Mouse (Mus musculus) forebrain, embryonic 14.5 days (tissue): ENCODE measurements around the gene Reg3g. TPM values are rescaled to one million over a fixed set of nuclear protein-coding genes. Genes with fewer than 3 reads are reported as not detected.
A peak's percentile ranks its signal among the peaks of the same experiment; 100 is the strongest.
"Not testable (repeated sequence)": the region's sequence is repeated elsewhere in the genome, so short reads cannot be mapped to it uniquely, and the experiment has no call there.

Source experiments
- ATAC-seq: fragments of 200-750 bp; cut with Nextera tagmentation; 2 replicates; pipeline ENCODE4 v1.8.0; 2017; ENCODE audit warnings: mild to moderate bottlenecking, moderate library complexity
- DNase-seq: peaks from one replicate; pipeline ENCODE4 v3.0.0-alpha.2; 2015; ENCODE audit warnings: low spot score
- H3K27ac ChIP-seq: fragments of 300-500 bp; sonication (generic); 2 replicates; pipeline ENCODE4 v1.5.1; 2014; ENCODE audit warnings: low read depth, mild to moderate bottlenecking, control low read depth, low read length, moderate library complexity
- H3K27me3 ChIP-seq: fragments of 300-500 bp; sonication (generic); replicated peaks from 2 replicates; pipeline ENCODE4 v1.6.1; 2014; ENCODE audit warnings: low read length, control low read depth, mixed read lengths; ENCODE audit not compliant: control insufficient read depth, insufficient read depth
- H3K36me3 ChIP-seq: fragments of 300-500 bp; sonication (generic); 2 replicates; pipeline ENCODE4 v1.6.1; 2014; ENCODE audit warnings: low read length, control low read depth; ENCODE audit not compliant: control insufficient read depth, insufficient read depth
- H3K4me1 ChIP-seq: fragments of 300-500 bp; sonication (generic); 2 replicates; pipeline ENCODE4 v1.6.1; 2014; ENCODE audit warnings: antibody characterized with exemption, low read length, control low read depth; ENCODE audit not compliant: control insufficient read depth, insufficient read depth
- H3K4me2 ChIP-seq: fragments of 300-500 bp; sonication (generic); 2 replicates; pipeline ENCODE4 v1.6.1; 2014; ENCODE audit warnings: mild to moderate bottlenecking, control low read depth, low read length
- H3K4me3 ChIP-seq: fragments of 300-500 bp; sonication (generic); 2 replicates; pipeline ENCODE4 v1.5.1; 2014; ENCODE audit warnings: low read depth, low read length, control low read depth
- H3K9ac ChIP-seq: fragments of 300-500 bp; sonication (generic); 2 replicates; pipeline ENCODE4 v1.6.1; 2014; ENCODE audit warnings: mild to moderate bottlenecking, low read length, control low read depth, moderate library complexity
- H3K9me3 ChIP-seq: fragments of 300-500 bp; sonication (generic); replicated peaks from 2 replicates; pipeline ENCODE4 v1.6.1; 2016; ENCODE audit warnings: low read length, control low read depth, mixed read lengths; ENCODE audit not compliant: control insufficient read depth
- WGBS: fragments of 180-500 bp; shearing (Covaris S2); extraction: QIAGEN DNeasy Blood & Tissue Kit; methylation state at CpG from one replicate; pipeline ENCODE4 v1.1.7; 2014; 5-methylcytosine and 5-hydroxymethylcytosine counted together
- polyA plus RNA-seq: library from polyadenylated mRNA; unstranded; fragments of >200 nt; fragmentation: Nextera tagmentation; extraction: Ambion mirVana; gene quantifications from 2 replicates; pipeline ENCODE4 v1.2.1, GENCODE M21; 2014

The Reg3g gene
- polyA plus RNA-seq, 1 experiment from 2014 or later: not detected

- Histone ChIP-seq H3K9ac (no peak overlapping the region), H3K36me3 (no peaks in the 10 kb centered on the region), H3K4me2 (no peak overlapping the region), H3K9me3 (no peaks in the 10 kb centered on the region), H3K27ac (peak overlapping the region; percentile 29; the same call in 1 of the 2 replicates), H3K27me3 (no peaks in the 10 kb centered on the region), H3K4me1 (no peaks in the 10 kb centered on the region), H3K4me3 (no peak overlapping the region)
- 21% methylated on average over 3 of the region's 3 CpGs for WGBS
- peak; percentile 72 for DNase-seq
- ATAC-seq: peak; percentile 98
Measured at GRCm38 (mm10) chr6:78460191-78460825, 8.4 kb downstream of the Reg3g start.

GRCm38 (mm10) chr6:78452804-78453203 is 15.9 kb downstream of the Reg3g start:
- ATAC-seq: no peak
- Histone ChIP-seq H3K9me3 (no peaks in the 10 kb centered on the region), H3K4me1 (no peaks in the 10 kb centered on the region), H3K9ac (no peak overlapping the region), H3K27ac (no peak overlapping the region), H3K4me3 (no peak overlapping the region), H3K36me3 (no peaks in the 10 kb centered on the region), H3K4me2 (no peak overlapping the region), H3K27me3 (no peaks in the 10 kb centered on the region)
- 91% methylated on average over 2 of the region's 2 CpGs for WGBS
- DNase-seq: no peak

- DNase-seq (no peak), ATAC-seq (no peak)
- Histone ChIP-seq H3K36me3 (no peaks in the 10 kb centered on the region), H3K27me3 (no peaks in the 10 kb centered on the region), H3K4me3 (no peak overlapping the region), H3K27ac (no peak overlapping the region), H3K4me2 (no peak overlapping the region), H3K9me3 (no peaks in the 10 kb centered on the region), H3K9ac (no peak overlapping the region), H3K4me1 (no peaks in the 10 kb centered on the region)
Measured at GRCm38 (mm10) chr6:78448409-78448808, 20.3 kb downstream of the Reg3g start.

DNA sequence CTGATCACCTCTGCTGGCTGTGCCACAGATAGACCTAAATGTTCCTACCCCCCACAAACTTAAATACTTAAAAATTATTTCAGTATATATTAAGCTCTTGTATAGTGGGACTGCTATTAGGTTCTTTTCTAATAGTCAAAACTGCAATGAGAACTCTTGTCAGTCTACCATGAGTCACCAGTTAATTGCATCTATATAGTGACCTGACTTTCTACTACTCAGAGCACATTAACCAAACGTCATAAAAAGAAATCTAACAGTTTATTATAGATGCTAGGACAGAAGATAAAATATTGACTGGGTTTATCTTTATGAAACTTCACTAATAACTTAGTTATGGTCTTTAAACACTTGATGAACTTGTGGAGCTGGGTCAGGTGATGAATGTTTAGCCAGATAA is 21.5 kb downstream of the Reg3g start:
- H3K4me1 ChIP-seq: no peaks in the 10 kb centered on the region
- no peak overlapping the region for H3K27ac ChIP-seq
- no peak overlapping the region for H3K9ac ChIP-seq
- DNase-seq (no peak), ATAC-seq (no peak)
- H3K36me3 ChIP-seq: no peaks in the 10 kb centered on the region
- H3K9me3 ChIP-seq: no peaks in the 10 kb centered on the region
- H3K4me2 ChIP-seq: no peak overlapping the region
- no peaks in the 10 kb centered on the region for H3K27me3 ChIP-seq
- no peak overlapping the region for H3K4me3 ChIP-seq
- 72% methylated on average over 1 of the region's 1 CpGs for WGBS

DNA sequence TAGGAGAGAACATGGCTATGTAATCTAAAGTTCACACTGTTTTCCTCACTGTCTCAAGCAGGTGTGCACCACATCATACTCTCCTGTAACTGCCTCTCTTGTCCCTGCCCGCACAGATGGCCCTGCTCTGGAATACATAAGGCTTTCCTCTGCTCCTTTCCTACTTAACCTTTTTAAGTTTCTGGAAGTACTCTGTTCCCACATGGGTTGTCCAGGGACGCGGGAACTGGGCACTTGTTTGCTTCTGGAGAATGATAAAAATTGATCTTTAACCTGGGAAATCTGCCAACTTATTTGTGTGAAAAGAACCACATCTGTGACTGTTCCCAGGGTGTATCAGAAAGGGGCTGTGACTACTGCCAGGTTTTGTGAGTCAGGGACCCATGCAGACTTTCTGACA is 43.2 kb downstream of the Reg3g start:
- H3K36me3 ChIP-seq: no peaks in the 10 kb centered on the region
- H3K9ac ChIP-seq: no peak overlapping the region
- WGBS: 94% methylated on average over 3 of the region's 3 CpGs
- DNase-seq: no peak
- no peaks in the 10 kb centered on the region for H3K27me3 ChIP-seq
- no peaks in the 10 kb centered on the region for H3K4me1 ChIP-seq
- no peak overlapping the region for H3K4me3 ChIP-seq
- H3K9me3 ChIP-seq: no peaks in the 10 kb centered on the region
- no peak overlapping the region for H3K4me2 ChIP-seq
- no peak overlapping the region for H3K27ac ChIP-seq
- ATAC-seq: no peak

GRCm38 (mm10) chr6:78422411-78422810 is 46.3 kb downstream of the Reg3g start, which contains the start of gene Reg1:
Reg1 (plus strand) TSS chr6:78422711.
- not testable (repeated sequence) for H3K27ac ChIP-seq, DNase-seq, H3K9ac ChIP-seq, H3K4me1 ChIP-seq, H3K4me2 ChIP-seq, H3K4me3 ChIP-seq, H3K36me3 ChIP-seq, ATAC-seq, H3K27me3 ChIP-seq, H3K9me3 ChIP-seq

Other genes with a start within 250 kb of the Reg3g start
- gene Reg3b, start 98.2 kb downstream of the Reg3g start, polyA plus RNA-seq: not detected in 2 replicates
- gene Reg3d, start 90.0 kb downstream of the Reg3g start, polyA plus RNA-seq: not detected in 2 replicates
- not detected in 2 replicates for gene Reg3a, start 88.2 kb downstream of the Reg3g start, polyA plus RNA-seq
- gene Reg2, start 73.2 kb downstream of the Reg3g start, polyA plus RNA-seq: not detected in 2 replicates
- gene Reg1, start 46.2 kb downstream of the Reg3g start, polyA plus RNA-seq: not detected in 2 replicates